Mouse (Mus musculus) lung, postnatal 36 days (tissue): ENCODE results near the gene Six6.
A peak's percentile ranks its signal among the peaks of the same experiment; 100 is the strongest.

Source experiments
- DNase-seq: peaks from one replicate; pipeline ENCODE4 v3.0.0; 2022; ENCODE audit warnings: mixed read lengths

Gene Six6

GRCm38 (mm10) chr12:72957829-72958424 is 18.2 kb downstream of the Six6 start:
- no peak for DNase-seq

- no peak for DNase-seq
Measured at GRCm38 (mm10) chr12:72958446-72958845, 18.8 kb downstream of the Six6 start.

DNA sequence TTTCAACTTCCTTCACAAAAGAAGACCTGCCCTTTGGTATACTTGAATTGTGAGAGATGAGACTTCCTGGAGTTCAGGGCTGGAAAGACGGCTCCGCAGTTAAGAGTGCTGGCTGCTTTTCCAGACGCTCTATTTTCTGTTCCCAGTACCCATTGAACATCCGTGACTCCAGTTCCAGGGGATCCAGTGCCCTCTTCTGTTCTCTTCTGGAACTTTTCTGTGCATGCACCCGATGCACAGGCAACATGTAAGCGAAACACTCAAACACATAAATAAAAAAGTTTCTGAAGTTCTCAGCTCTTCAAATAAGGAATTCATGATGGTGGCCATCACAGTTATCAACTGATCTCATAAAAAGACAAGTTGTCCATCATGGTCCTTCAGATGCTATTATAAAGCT is 23.1 kb downstream of the Six6 start:
- no peak for DNase-seq

DNA sequence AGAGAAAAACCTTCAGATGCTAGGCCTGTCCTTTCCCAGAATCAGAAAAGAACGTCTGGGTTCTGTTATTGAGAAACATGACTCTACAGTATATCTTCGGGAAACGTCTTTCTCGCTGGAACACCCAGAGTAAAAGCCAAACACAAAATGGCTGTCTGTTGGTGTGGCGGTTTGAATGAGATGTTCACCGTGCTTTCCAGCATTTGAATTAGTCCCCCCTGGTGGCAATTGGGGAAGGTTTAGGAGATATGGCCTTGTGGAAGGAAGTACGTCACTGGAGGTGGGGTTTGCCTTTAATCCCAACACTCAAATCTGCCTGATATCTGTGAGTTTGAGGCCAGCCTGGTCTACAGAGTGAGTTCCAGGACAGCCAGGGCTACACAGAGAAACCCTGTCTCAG is 27.8 kb downstream of the Six6 start:
- DNase-seq = no peak

DNA sequence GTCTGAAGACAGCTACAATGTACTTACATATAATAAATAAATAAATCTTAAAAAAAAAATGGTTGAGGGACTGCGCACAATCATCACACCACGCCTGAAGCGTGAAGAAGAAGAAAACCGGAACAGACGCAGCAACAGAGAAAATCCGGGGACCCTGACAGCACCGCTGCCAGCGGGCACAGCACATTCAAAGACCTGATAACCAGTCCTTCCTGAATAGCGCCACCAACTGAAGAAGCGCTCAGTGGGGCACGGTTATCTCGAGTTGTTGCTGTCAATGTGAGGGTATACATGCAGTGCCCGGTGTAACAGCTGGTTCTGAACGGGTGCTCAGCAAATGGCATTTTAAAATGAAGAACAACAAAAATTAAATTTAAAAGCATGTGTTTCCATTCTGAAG is 30.9 kb downstream of the Six6 start:
- DNase-seq = no peak

GRCm38 (mm10) chr12:72973161-72973560 is 33.5 kb downstream of the Six6 start:
- peak; percentile 73 for DNase-seq

DNA sequence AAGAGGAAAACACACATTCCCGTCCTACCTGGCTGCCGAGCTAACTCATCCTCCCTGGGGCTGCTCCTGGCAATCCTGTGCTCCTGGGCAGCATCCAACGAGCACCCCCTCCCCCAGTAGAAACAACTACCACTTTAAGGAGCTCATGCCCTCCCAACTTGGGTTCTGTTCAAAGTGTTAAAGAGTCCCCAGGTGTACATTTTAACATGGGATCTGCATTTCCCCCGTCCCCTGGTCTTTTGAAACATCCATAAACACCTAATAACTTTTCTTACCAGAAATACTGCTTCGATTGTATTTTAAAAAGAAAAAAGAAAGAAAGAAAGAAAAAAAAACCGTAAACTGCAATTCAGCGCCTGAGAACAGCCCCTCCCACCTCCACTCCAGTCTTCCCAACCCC is 36.5 kb downstream of the Six6 start:
- DNase-seq = no peak

DNA sequence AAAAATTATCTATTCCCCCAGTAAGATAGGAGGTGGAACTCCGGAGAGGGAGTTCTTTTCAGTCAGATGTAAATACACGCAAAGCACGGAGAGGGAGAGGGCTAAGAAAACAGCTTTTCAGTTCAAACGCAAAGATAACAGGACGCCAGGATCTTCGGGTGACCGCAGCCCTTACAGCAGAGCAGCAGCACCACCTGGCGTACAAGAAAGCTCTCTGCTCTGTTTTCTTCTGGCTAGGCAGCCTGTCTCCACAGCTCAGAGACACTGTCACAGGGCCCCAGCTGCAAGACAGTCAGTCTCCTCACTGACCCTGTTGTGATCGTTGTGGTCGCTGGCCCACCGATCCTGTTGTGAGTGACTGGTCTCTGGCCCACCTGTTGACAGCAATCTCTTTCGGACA is 37.0 kb downstream of the Six6 start:
- DNase-seq = peak; percentile 70

- no peak for DNase-seq
Measured at GRCm38 (mm10) chr12:72977851-72978250, 38.2 kb downstream of the Six6 start.

DNA sequence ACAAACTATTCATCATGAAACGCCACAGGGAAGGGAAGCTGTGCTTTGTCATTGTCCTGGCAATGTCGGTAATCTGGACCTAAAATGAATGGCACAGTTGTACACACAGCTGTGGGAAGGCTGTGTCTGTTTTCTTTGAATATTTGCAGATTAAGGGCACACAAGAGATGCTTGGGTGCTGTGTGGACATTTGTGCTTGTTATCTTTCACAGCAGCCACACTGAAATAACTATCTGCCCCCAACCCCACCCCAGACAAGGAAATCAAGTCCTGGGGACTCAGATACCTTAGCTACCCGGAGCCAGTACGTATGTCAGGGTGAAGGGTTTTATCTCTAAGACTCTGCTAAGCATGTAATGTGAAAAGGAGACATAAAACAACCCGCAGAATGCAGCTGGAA is 39.5 kb downstream of the Six6 start:
- no peak for DNase-seq

- DNase-seq = peak; percentile 4
Measured at GRCm38 (mm10) chr12:72982616-72983015, 42.9 kb downstream of the Six6 start.

DNA sequence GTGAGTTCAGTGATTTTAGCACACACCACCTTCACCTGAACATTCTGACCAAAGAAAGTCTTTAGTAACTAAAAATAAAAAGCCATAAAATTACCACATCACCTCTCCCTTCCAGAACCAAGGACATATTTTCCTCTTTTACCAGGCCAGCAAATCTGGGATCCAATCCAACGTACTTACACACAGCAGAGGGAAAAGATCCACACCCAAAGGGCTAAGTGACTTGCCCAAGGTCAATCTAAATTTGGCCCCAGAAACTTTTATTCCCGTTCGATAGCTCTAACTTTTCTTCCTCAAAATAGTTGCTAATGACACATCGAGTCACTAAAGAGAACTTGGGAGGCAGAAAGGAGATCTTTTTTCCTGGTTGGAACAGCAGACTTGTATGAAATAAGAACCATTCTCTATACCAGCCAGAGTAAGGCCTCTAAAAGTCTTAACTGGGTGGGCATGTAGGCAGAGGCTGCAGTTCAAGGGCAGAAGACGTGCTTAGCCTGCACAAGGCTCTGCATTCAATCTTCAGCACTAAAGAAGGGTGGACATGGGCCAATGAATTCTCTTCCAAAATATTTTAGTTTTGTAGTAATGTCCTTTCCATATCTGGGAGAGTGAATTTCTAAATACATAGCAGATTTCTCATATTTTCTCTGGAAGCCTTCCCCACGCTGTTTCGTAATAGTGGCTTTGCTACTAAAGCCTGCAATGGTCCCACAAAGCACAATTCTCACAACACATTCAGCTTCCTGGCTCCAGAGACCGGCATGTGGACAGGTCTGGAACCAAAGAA is 43.6 kb downstream of the Six6 start:
- DNase-seq = peak; percentile 70
